Mouse (Mus musculus): Measurements from ENCODE around the gene Pdgfc. TPM values are rescaled to one million over a fixed set of nuclear protein-coding genes. Genes with fewer than 3 reads are reported as not detected.
"Not testable (repeated sequence)": the region's sequence is repeated elsewhere in the genome, so short reads cannot be mapped to it uniquely, and the experiment has no call there.

Gene Pdgfc
- total RNA-seq, 2 experiments from 2014 or later = 19.8 to 21.3 TPM

DNA sequence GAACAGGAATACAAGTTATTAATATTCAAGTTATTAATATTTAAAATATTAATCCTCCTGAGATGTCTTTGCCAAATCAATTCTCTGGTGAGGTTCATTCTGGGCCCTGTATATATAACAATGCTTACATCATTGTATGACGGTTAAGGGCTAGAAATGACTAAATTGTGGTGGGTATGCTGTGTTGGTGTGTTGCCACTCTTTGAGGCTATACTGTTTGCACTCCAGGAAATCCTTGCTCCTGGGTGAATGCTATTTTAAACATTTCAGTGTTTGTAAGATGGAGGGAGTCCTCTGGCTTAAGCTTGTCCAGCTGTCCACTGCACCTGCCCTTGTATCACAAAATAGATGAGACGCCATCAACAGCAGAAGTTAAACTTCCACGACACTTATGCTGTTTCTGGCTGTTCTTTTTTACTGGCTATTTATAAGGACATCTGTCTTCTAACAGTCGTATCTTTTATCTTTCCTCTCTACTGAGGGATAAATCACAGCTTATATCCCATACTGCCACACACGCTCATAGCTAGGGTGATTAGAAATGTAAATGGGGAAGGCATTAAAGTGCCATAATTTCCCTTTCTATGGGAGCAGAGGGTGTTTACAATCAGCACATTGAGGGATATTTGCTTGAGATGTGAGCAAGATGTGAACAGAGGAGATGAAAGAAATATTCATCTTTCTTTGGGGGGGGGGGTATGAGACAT, 9.3 kb downstream of the Pdgfc start:
- no peak for DNase-seq (ENCODE audit: low spot score in 2 of 2)

DNA sequence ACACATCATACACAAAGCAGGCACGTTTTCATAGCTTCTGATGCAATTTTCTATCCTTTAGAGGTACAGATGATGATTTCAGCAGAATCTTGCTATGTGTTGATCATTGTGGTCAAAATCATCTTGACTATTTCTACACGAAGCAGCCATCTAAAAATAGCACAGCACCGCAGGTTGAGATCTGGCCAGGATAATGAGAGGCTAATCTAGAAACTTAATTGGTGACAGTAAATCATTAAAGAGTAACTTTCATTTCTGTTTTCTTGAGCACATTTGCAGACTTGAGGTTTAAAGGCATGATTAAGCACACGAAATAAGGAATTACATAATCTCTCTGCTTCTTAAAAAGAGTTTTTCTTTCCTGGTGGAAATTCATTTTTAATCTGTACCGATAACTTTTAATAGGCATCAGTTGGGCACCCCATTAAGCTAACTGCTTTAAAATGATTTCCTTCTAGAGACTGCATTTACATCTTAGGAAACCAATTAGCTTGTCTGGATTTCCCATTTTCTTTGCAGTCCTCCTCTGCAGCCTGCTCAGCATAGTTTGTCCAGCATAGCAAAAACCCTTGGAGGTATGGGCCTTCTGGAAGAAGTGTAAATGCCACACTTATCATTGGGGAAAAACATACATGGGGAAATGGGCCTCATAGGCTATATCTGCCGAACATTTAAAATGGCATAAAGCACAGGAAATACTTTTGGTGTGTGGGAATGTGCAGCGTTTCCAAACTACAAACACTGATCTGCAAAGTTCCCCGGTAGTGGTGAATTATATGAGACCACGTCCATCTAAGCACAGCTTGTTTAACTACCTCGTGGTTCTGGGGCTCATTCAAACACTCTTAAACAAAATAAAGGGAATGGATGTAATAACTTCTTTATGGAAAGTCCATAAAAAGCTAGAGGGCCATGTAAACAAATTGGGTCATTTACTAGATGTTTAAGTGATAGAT, 10.7 kb downstream of the Pdgfc start:
- no peak for DNase-seq (ENCODE audit: low spot score in 2 of 2)

DNA sequence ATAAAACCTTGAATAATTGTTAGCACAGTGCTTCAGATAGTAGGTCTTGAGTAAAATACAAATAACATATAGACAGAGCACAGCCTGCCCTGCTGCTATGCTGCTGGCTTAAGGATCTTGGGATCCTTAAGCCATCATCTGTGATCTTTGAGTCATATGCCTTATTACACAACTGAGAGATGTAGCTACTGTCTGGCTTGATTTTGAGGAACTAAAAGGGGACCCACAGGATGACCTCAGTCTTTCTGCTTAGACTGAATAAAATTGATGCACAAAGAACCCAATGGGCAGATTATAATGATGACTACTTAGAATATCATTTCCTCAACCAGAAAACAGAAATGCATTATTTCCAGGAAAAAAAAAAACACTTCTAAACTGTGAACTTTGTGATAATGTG, 15.3 kb downstream of the Pdgfc start:
- DNase-seq (ENCODE audit: low spot score in 2 of 2) = no peak

DNA sequence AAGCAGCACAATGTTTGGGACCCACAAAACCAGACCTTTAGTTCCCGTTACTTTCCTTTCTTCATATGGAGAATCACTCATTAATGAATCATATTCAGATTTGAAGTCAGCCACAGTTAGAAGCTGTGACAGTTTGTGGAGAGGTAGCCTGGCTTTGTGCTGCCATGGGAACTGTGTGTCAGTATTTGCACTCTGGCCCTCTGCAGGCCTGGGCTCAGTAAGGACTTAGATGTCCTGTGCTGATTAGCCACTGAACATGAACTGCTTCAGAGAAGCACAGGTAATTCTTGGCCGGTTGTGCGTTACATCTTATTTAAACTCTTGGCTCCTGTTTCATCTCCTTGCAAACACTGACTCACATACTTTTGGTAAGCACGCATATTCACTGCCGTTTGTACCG, 16.2 kb downstream of the Pdgfc start:
- DNase-seq (ENCODE audit: low spot score in 2 of 2) = no peak

DNA sequence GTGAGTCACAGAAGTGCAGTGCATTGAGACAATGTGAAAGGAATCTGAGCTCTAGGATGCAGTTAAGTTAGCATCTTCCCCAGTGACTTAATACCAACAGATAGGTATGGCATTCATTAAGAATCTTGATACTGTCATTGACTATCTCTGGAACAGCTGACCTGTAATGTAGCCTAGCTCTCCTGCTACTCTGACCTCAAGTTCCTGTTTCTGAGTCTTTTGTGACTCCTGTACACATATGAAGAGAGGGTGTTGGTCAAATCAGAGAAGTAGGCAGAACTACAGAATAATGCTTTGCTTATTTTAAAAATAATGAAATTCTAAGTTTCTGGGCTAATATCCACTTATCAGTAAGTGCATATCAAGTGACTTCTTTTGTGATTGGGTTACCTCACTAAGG, 17.9 kb downstream of the Pdgfc start:
- no peak for DNase-seq (ENCODE audit: low spot score in 2 of 2)

DNA sequence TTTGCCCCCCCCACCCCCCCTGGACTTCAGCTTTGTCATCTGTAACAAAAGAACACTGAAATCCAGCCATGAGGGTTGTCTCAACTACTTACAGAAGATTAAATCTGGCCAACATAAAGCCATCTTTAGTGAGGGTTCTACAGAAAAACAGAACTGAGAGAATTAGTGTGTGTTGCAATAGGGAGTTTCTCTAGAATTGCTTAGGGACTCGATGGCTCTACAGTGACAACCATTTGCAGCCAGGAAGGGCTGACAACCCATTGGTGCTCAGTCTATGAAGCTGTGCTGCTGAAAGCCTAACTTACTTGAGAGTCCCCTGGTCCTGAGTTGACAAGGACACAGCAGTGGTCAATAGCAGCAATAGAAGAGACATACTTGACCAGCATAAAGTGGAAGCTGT, 21.5 kb downstream of the Pdgfc start:
- no peak for DNase-seq (ENCODE audit: low spot score in 2 of 2)

DNA sequence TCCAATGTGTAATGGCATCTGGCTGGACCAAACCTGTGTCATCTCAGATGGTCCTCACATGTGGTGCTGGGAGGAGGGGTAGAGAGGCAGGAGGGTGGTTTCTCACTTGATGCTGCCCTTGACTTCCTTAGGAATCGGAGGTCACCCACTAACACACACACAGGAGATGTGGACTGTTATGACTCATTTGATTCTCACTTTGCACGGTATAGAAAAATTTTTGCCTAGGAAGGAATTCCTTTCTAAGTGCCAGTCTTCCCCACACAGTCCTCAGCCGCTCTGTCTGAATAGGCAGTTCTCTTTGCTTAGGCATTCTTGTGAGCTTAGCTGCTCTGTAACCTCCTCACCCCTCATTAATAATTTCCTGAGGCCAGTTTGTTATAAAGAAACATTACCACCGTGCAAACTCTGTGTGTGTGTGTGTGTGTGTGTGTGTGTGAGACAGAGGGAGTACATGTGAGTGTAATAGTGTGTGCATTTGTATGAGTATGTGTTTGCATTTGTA, 22.4 kb downstream of the Pdgfc start:
- DNase-seq (ENCODE audit: low spot score in 2 of 2) = no peak

DNA sequence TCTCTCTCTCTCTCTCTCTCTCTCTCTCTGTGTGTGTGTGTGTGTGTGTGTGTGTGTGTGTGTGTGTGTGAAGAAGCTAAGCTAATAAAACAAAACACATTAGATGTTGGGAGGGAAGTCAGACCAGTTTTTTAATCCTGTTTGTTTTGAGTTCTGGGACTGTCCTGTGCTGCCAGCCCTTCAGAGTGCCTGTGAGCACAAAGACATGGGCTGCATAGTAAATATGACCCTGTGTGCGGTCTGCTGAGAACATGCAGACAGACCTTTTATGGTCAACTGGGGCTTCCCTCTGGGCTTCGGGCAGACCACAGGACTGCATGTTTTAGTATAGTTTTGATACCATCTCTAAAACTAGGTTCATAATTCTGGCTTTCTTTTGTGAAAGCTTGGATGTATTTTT, 32.3 kb downstream of the Pdgfc start:
- no peak for DNase-seq (ENCODE audit: low spot score in 2 of 2)

DNA sequence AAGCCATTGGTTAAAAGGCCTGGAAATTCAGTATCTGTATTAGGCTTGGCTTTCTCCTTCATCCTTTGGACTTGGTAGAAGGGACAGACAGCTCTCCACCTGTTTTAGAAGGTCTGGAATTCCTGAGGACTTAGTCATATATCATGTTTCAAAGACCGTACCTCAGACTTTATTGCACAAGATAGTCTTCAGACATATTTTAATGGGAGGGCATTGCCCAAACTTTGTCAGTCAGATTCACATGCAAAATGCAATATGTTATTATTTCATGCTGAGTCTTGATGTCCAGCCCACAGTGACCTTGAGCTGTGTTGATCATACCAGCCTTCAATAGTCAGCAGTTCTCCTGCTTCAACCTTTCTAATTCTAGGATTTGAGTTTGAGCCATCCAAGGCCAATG, 64.9 kb downstream of the Pdgfc start:
- no peak for DNase-seq (ENCODE audit: low spot score in 2 of 2)

DNA sequence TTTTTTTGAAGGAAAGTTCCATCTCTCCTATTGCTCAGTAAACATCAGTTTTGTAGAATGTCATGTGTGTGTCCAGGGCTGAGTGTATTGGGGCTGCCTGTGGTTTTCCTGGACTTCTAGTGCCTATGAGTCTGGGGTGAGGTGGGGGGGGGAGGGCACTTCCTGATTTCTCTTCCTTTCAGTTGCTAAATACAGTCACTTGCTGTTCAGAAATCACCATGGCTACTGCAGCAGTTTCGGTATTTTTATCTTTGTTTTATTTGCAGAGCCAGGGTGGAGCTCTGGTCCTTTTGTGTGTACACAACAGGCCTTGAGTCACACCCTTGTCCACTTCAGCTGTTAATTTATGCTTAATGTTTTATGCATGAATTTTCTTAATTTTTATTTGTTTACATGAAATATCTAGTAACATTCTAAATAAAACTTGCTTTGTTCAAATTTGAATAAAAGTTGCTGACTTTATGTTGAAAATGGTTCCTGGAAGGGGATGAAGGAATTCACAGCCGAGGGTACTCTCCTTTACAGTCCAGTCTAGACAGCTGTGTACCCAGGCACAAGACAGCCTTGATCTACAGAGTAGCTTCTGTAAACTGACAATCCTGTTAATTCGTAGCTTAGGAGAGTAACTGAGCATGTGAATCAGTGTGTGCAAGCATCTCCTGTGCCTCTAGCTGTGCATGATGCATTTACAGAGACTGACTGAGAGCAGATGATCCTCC, 66.1 kb downstream of the Pdgfc start:
- no peak for DNase-seq (ENCODE audit: low spot score in 2 of 2)

DNA sequence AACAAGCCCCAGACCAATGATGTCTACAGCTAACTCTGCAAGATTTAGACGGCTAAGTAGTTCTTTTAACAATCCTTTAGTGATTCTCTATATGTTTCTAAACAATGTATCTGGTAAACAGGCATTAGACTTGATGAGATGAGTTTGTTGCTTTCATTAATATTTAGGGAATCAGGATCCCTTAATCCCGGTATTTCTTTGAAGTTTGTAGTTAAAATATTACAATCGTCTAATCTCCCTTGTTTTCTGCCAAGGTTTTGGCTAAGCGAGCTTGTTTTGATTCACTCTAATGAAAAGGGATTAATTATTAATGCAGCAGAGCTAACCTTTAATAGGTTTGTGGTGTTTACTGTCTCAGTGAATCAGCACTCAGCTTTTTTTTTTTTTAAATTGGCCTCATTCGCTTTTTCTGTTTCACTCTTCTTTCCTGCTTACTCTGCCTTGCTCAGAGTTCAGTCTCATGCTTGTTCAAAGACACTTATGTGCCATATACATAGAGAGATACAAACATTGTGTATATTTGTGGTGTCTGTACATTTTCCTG, 66.7 kb downstream of the Pdgfc start:
- DNase-seq (ENCODE audit: low spot score in 2 of 2) = no peak

DNA sequence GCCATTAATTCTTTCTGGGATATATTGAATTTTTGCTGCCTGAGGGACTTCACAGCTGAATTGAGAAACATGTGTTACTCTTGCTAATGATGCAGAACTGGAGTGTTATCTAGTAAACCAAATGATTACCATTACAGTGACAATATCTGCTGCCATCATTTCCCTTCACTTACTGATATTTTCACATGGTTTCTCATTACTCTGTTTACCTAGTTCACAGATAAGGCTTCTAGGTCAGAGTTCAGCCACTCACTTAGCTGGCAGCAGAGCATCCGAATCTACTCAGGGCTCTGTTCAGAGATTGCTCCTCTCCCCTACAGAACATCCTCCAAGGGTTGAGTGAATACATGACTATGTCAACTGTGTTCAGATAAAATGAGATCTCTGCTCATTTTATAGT, 71.3 kb downstream of the Pdgfc start:
- DNase-seq (ENCODE audit: low spot score in 2 of 2) = no peak

DNA sequence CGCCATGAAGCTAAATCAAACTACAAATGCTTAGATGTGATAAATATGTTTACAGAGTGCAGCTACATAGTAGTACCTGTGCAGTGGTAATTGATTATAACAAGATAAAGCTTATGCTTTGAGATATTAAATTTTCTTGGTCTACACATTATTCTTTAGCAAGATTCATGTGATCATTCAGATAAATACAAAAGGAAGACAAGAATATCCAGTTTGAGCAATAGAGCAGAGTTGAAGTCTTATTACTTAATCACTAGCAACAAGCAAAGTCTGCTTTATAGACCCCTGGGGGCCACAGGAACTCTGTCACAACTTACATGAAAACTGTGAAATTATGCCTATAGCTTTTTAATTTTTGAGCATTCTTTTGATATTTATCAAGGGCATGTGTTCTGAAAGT, 74.8 kb downstream of the Pdgfc start:
- no peak for DNase-seq (ENCODE audit: low spot score in 2 of 2)

DNA sequence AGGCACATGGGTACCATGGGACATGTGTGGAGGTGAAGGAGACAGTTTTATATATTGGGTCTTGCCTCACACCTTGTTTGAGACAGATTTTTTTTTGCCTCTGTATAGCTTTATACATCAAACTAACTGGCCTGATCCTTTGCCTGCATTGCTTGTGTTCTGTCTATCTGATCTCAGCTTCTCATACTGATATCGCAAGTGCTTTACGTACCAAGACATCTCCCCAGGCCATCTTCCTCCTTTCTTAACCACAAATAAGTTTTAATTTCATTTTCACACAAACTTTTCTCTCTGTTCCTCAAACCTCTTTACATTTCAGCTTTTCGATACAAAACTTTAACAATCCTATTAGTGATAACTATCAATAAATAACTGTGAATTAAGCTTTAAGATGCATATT, 76.7 kb downstream of the Pdgfc start:
- no peak for DNase-seq (ENCODE audit: low spot score in 2 of 2)

DNA sequence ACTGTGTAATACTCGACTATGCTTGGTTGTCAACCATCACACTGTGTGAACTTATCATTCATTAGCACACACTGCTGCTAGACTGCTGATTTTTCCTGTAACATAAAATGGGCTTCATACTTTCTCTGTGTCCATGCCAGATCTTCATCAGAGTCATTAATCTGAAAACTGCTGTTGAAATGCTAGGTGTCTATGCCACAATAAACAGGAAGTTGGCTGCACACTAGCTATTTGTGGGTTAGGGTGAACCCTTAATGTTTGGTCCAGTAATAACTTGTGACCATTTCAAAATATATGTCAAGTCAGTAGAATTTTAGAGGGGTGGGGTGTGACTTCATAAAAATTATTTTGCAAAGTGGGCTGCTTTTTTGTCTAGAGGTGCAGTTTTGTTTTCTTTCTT, 84.4 kb downstream of the Pdgfc start:
- DNase-seq (ENCODE audit: low spot score in 2 of 2) = no peak

DNA sequence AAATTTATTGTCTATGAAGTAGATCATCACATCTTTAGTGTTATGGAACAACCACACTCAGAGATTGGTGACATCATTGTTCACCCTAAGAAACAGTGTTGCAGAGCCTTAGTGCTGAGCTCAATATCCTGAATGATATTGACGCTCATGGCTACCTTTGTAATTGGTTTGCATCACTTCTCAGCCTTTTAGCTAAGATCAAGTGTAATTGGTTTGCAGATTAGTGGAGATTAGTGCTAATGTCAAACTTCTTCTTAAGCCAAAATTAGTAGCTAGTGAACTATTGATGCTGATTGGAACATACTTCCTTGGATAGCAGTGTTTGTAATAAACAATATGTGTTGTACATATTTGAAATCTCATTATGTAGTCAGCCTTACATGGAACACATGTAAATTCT, 85.5 kb downstream of the Pdgfc start:
- no peak for DNase-seq (ENCODE audit: low spot score in 2 of 2)

DNA sequence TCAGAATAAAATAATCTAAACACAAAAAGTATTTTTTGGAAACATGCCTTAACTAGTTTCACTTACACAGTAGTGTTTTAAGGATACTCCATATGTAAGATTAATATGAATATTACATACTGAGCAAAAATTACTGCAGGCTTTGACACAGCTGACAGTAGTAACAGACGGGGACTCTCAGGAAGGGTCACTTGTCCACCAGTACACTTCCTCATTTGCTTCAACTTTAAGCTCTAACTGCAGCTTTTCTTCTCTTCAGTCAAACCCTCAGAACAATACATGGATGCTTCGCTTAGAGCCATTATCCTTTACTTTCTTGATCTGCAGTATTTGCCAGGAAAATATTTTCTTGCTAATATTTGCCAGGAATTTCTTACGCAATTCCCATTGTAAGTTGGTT, 87.2 kb downstream of the Pdgfc start:
- no peak for DNase-seq (ENCODE audit: low spot score in 2 of 2)

DNA sequence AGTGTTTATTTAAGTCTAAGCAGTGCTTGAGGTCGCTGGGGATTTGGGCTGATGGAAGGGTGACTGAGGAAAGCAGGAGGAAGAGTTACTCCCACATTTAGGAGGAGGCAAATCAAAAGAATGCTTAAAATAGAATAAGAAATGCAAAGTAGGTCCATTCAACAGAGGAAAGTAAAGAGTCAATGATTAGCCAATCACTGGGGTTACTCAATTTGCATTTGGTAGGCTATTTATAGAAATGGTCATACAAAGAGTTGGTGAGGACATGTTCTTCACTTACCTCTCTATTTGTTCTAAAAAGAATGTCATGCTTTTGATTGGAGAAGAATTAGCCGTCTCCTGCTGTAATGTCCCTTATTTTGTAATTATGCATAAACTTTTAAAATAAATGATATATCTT, 90.8 kb downstream of the Pdgfc start:
- no peak for DNase-seq (ENCODE audit: low spot score in 2 of 2)

DNA sequence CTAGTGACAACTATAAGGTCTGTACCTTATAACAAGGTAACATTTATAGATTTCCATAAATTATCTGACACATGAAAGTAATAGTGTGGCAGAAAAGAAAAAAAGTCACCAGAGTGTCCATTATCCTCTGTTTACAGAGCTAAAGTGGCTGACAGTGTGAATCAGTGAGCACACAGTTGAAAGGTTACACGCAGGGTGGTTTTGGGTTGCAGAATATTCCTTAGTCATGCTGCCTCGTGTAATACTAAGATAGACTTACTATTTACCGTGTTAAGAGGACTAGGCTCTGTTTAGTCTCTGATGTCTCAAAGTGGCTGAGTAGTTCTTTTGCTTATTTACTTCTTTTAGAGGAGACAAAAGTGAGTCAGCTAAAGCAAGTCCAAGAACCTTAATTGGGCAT, 100.8 kb downstream of the Pdgfc start:
- DNase-seq (ENCODE audit: low spot score in 2 of 2) = no peak

DNA sequence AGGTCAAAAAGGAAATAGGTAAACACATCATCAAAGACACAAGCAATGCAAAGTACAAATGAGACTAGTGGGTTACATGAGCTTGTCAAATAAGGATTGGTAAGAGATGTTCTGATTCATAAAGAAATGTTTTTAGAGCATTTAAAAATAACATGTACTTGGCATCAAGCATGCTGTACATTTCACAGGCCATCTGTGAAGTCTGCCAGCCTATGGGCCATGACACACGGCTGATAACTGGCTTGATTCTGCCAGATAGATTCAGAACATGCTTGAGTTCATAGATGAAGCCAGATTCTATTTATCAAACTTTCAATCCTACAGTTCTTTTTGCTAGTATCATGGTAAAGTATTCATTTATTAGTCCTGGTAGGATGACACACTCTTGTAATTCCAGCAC, 101.8 kb downstream of the Pdgfc start:
- not testable (repeated sequence) for DNase-seq (ENCODE audit: low spot score in 2 of 2)

DNA sequence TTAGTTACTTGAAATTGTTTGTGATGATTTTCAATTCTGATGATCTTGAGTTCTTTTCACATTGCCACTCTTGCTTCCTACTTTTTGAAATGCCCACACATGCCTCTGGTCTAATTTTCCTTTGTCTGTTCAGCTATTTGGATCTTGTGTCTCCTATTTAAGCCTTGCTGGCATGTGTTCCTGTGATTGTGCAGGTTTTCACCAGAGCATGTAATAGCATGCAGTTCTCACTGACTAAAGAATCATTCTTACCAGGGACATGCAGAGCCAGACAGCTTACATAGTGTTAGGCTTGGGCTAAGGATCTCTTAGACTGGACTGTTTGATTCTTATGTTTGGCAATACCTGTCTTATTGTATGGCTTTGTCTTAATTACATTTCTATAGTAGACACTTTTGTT, 107.5 kb downstream of the Pdgfc start:
- DNase-seq (ENCODE audit: low spot score in 2 of 2) = no peak

Data from adrenal gland, postnatal 4 days (tissue).